Mouse (Mus musculus): ENCODE results near the gene Teddm1b. TPM values are rescaled to one million over a fixed set of nuclear protein-coding genes. Genes with fewer than 3 reads are reported as not detected.

Teddm1b gene
- polyA plus RNA-seq, 1 experiment: not detected

Other genes with a start within 250 kb of the Teddm1b start
- 0.04 and 0.21 TPM in 2 replicates for gene Rgs8, start 221.3 kb upstream of the Teddm1b start, polyA plus RNA-seq (2012; rRNA removed)
- gene Rgs16, start 134.0 kb upstream of the Teddm1b start, polyA plus RNA-seq (2012; rRNA removed): 0.59 and 0.78 TPM in 2 replicates
- 37.3 and 38.9 TPM in 2 replicates for gene Rnasel, start 124.9 kb upstream of the Teddm1b start, polyA plus RNA-seq (2012; rRNA removed)
- 0.07 TPM in 1 of 2 replicates, not detected in the other for gene Rgsl1, start 30.2 kb upstream of the Teddm1b start, polyA plus RNA-seq (2012; rRNA removed)
- gene Teddm1a, start 17.4 kb downstream of the Teddm1b start, polyA plus RNA-seq (2012; rRNA removed): 0.06 and 0.14 TPM in 2 replicates
- gene Glul, start 25.6 kb downstream of the Teddm1b start, polyA plus RNA-seq (2012; rRNA removed): 43.2 and 49.3 TPM in 2 replicates
- 0.19 and 0.30 TPM in 2 replicates for gene Teddm2, start 25.9 kb downstream of the Teddm1b start, polyA plus RNA-seq (2012; rRNA removed)

Data from large intestine, adult 2 months (tissue).